Comparison of ENCODE assay signal across 8 mouse cellular contexts in genomic region chr14:103345486-103345857, GRCm38 (mm10). TPM values are rescaled to one million over a fixed set of nuclear protein-coding genes. Genes with fewer than 3 reads are reported as not detected.
DNase-seq lines count a peak whose midpoint lies in the region; ATAC-seq lines count a peak whose summit lies in the region.

No protein-coding gene starts in this region.

- no peaks in the 10 kb centered on the region for H3K27me3 ChIP-seq in kidney, embryonic 14.5 days (ENCODE audit: control insufficient read depth, insufficient read depth, low read length)
- no peaks in the 10 kb centered on the region for H3K27me3 ChIP-seq in hindbrain, embryonic 10.5 days (ENCODE audit: insufficient read depth, poor library complexity, severe bottlenecking)
- H3K27me3 ChIP-seq in liver, embryonic 16.5 days (ENCODE audit: control insufficient read depth, insufficient read depth, low read depth, low read length): no peaks in the 10 kb centered on the region

- peak overlapping the region; percentile 30; the same call in 1 of the 2 replicates for H3K27ac ChIP-seq in kidney, embryonic 14.5 days (ENCODE audit: low read depth, low read length)
- H3K27ac ChIP-seq in hindbrain, embryonic 10.5 days: peak overlapping the region; percentile 96
- peak overlapping the region; percentile 95 for H3K27ac ChIP-seq in liver, embryonic 16.5 days (ENCODE audit: low read length)

- no peak for DNase-seq in kidney, adult 11 months
- peak; percentile 36 for DNase-seq in brain, adult 2 months (ENCODE audit: low read depth, low spot score)
- DNase-seq in hindbrain, embryonic 10.5 days (ENCODE audit: low spot score): no peak
- DNase-seq in right cerebral cortex, postnatal 25 days: no peak
- DNase-seq in adipocyte (ENCODE audit: low spot score): no peak

- 4% methylated on average over 6 of the region's 6 CpGs for WGBS in kidney, embryonic 14.5 days
- WGBS in hindbrain, embryonic 10.5 days: 6% methylated on average over 6 of the region's 6 CpGs
- WGBS in liver, embryonic 16.5 days (ENCODE audit: insufficient replicate concordance): 5% methylated on average over 6 of the region's 6 CpGs

- peak overlapping the region; percentile 80 for H3K4me2 ChIP-seq in kidney, embryonic 14.5 days (replicated peaks; ENCODE audit: low read depth, low read length)
- peak overlapping the region; percentile 98 for H3K4me2 ChIP-seq in liver, embryonic 16.5 days (ENCODE audit: low read depth, low read length)

- ATAC-seq in kidney, embryonic 14.5 days (ENCODE audit: low FRiP score, low TSS enrichment): no peak
- no peak for ATAC-seq in liver, embryonic 16.5 days (ENCODE audit: low read depth)
- ATAC-seq in frontal cortex, adult (ENCODE audit: low TSS enrichment): no peak

- H3K9ac ChIP-seq in kidney, embryonic 14.5 days (ENCODE audit: low read depth, low read length): peak overlapping the region; percentile 89
- peak overlapping the region; percentile 85 for H3K9ac ChIP-seq in liver, embryonic 16.5 days (ENCODE audit: low read depth, low read length)

- peaks cover 14% of the 10 kb centered on the region; the same call in 1 of the 2 replicates for H3K4me1 ChIP-seq in kidney, embryonic 14.5 days (ENCODE audit: control insufficient read depth, insufficient read depth, low read length)
- peaks cover 51% of the 10 kb centered on the region for H3K4me1 ChIP-seq in hindbrain, embryonic 10.5 days (replicated peaks)
- peaks cover 46% of the 10 kb centered on the region for H3K4me1 ChIP-seq in liver, embryonic 16.5 days (ENCODE audit: control insufficient read depth, low read depth, low read length)

- H3K4me3 ChIP-seq in kidney, embryonic 14.5 days (ENCODE audit: low read length): peak overlapping the region; percentile 80
- H3K4me3 ChIP-seq in hindbrain, embryonic 10.5 days: peak overlapping the region; percentile 88
- H3K4me3 ChIP-seq in liver, embryonic 16.5 days (ENCODE audit: low read depth, low read length): peak overlapping the region; percentile 83

- H3K36me3 ChIP-seq in kidney, embryonic 14.5 days (ENCODE audit: control insufficient read depth, insufficient read depth, low read length): no peaks in the 10 kb centered on the region
- H3K36me3 ChIP-seq in hindbrain, embryonic 10.5 days: no peaks in the 10 kb centered on the region
- no peaks in the 10 kb centered on the region for H3K36me3 ChIP-seq in liver, embryonic 16.5 days (ENCODE audit: control insufficient read depth, insufficient read depth)

- no peaks in the 10 kb centered on the region for H3K9me3 ChIP-seq in kidney, embryonic 14.5 days (ENCODE audit: control insufficient read depth, low read length)
- no peaks in the 10 kb centered on the region for H3K9me3 ChIP-seq in hindbrain, embryonic 10.5 days
- no peaks in the 10 kb centered on the region for H3K9me3 ChIP-seq in liver, embryonic 16.5 days (replicated peaks; ENCODE audit: control insufficient read depth, low read length)

RNA-seq across cellular contexts. Expression of gene Mycbp2, which starts 1.1 kb away (rescaled TPM):
- 23.2 and 26.1 TPM in 2 replicates for polyA plus RNA-seq in kidney, embryonic 14.5 days (2014; fragmentation: Nextera tagmentation; extraction: Ambion mirVana)
- polyA plus RNA-seq in hindbrain, embryonic 10.5 days (2016; fragmentation: Nextera tagmentation; extraction: Ambion mirVana): 21.0 and 21.2 TPM in 2 replicates
- polyA plus RNA-seq in liver, embryonic 16.5 days (2015; fragmentation: Nextera tagmentation; extraction: Ambion mirVana): 5.8 and 6.7 TPM in 2 replicates

Comparison
In these comparisons a context has a peak if more than half of its experiments do, and no peak if none do; other contexts are left out.
1. H3K27ac ChIP-seq: peak in every context shown above with its lines; median percentile 96 in hindbrain, embryonic 10.5 days; 95 in liver, embryonic 16.5 days; 30 in kidney, embryonic 14.5 days.